Mouse (Mus musculus): ENCODE data around the gene Clcn6.

DNA sequence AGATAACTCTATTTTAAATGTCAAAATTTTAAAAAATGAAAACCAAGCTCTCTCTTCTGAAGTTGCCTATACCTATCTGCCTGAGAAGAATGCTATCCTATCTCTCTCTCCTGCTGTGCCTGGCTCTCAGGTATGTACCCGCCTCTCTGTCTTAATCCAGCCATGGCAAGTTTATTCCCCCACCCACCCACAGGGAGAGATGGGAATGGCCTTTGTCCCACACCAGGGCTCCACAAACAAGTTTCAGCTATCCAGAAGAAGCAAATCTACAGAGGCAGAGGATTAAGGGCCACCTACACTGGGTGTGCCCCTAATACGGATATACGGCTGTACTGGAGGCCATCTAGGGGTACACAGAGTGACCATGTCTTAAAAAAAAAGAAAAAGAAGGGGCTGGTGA lies 3.2 kb downstream of the Clcn6 start:
- TF ChIP-seq MYOD1 (IDR thresholded peaks at IDR 0.05; ENCODE audit: control insufficient read depth, insufficient read length, low read depth) (no peak), CTCF (IDR thresholded peaks at IDR 0.05; ENCODE audit: control insufficient read depth, insufficient read depth, insufficient read length) (no peak)

Data from C2C12 (cell line).